Mouse (Mus musculus): Measurements from ENCODE around the gene Dnaaf5. TPM values are rescaled to one million over a fixed set of nuclear protein-coding genes. Genes with fewer than 3 reads are reported as not detected.

The Dnaaf5 gene
- total RNA-seq (2021) = 10 to 100 TPM; 14.5 to 21.9 TPM

DNA sequence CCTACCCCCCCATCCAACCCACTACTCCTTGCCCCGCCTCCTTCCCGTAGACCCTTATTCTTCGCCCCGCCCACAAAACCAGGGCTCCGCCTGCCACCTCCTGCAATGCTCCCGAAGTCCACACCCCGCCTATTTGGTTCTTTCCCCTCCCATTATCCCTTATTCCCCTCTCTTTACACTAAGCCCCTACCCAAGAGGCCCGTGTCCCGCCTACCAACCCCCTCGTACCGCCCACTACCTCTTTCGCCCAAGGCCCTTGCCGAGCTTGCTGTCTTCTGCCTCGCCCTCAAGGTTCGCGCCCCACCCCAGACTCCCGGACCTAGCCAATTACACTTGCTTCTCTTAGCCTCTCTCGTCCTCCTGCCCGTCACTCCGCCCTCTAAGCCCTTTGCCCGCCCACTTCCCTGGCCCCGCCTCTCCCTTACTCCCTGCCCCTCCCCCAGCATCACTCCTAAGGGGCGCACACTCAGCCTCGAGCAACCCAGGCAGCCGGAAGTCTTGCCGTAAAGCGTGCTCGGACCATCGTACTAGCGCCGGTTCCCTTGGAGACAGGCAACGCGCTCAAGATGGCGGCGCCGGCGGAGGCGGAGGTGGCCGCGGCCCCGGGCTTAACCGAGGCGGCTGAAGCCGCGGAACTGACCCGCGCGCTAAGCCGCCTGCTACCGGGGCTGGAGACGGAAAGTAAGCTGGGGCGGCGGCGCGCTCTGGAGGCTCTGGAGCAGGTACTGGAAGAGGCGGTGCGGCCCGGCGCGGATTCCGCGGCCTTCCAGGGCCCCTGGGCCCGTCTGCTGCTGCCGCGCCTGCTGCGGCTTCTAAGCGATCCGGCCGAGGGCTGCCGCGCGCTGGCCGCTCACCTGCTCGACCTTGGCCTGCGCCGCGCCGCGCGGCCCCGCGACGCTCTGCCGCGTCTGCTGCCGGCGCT lies at the start of gene Dnaaf5, which contains the start of gene Prkar1b:
Gene Dnaaf5 (plus strand): TSS at position 543 of the 922 bp plus-strand sequence.
Gene Prkar1b (minus strand): TSS at position 321 of the 922 bp plus-strand sequence.
- intact Hi-C loops (cut with DNase I) = loop anchor here (2.0 kb wide), 1 partner anchor 29 kb away; no protein-coding TSS in a partner anchor
- peak; percentile 94 for DNase-seq (ENCODE audit: low spot score)

DNA sequence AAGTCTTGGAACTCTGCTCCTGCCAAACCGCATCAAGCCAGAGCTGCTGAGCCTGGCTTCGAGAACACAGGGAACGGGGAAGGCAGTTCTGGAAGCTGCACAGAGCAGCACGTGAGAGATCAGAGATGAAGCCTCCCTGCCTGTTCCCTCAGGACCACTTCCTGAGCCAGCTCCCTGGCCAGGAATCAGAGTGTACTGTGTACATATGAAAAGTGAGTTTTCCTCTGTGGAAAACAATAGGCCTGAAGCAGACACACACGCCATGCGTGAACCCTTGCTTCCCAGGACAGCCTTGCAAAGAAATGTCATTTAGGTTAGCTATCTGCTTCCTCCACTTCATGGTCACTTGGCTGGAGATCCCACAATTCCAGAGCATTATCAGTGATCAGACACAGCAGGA lies 48.2 kb upstream of the Dnaaf5 start:
- no peak for DNase-seq (ENCODE audit: low spot score)
- intact Hi-C loops (cut with DNase I) = no loop called here

DNA sequence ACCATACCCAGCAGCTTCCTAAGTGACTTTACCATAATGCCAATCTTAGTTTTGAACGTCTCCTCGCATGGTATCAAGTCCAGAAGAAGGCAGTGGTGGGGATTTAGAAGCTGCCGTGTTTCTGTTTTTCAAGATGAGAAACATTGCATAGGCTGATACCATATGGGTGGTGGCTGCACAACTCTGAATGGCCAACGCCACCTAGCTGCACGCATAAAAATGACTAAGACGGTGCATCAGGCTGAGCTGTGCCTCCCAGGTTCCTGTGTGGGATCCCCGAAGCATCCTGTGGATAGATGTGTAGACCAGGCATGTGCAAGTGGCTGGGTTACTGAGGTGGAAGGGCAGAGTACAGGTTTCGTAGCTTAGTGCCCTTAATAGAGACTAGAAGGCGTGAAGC lies 42.2 kb upstream of the Dnaaf5 start:
- DNase-seq (ENCODE audit: low spot score) = no peak
- intact Hi-C loops (cut with DNase I) = no loop called here

DNA sequence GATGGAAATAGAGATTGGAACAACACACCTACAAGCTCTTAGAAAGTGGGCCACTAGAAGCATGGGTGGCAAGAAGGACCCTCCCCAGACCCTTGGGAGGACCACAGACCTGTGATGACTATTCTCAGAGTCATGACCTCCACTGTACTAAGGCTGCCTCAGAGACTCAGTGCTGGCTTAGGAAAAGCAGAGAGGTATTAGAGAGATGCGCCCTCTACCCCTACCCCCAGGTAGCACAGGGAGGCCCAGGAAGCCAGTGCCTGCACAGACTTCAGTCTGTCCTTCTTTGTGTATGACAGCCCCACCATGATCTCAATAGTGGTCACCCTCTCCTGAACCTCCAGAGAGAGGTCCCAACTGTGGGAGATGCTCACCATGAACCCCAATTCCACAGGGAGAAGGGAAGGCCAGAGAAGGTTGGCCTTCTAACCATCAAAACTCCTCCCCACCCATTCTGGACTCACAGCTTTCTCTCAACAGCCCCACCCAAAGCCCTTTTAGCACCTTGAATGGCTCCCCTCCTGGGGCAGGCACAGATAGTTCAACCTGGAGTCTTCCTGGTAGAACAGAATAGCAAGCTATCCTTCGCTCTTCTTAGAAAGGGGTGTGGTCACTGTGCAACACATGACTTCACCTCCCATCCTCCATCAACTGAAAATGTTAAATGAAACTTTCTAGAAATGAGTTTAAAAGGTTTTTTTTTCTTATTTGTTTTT lies 39.7 kb upstream of the Dnaaf5 start:
- intact Hi-C loops (cut with DNase I) = no loop called here

DNA sequence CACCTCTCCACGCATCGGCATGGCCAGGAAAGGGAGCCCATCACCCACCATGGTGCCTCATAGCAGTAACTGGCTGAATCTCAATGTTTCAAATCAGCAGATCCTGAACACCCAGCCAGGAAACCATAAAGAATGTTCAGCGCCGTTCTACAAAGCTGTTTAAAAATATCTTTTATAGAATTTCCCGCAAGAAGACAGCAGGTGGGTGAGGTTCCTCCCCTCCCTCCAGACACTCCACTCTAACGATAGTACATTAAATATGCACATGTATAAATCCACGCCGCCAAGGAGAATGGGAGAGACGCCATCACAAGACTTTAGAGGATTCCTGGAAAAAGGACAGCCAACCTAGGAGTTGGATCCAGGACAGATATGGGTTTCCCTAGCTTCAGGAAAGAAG lies 38.0 kb upstream of the Dnaaf5 start:
- intact Hi-C loops (cut with DNase I) = no loop called here
- no peak for DNase-seq (ENCODE audit: low spot score)

More for the DNA sequence above, 39.7 kb upstream of the Dnaaf5 start:
- DNase-seq (ENCODE audit: low spot score) = no peak

DNA sequence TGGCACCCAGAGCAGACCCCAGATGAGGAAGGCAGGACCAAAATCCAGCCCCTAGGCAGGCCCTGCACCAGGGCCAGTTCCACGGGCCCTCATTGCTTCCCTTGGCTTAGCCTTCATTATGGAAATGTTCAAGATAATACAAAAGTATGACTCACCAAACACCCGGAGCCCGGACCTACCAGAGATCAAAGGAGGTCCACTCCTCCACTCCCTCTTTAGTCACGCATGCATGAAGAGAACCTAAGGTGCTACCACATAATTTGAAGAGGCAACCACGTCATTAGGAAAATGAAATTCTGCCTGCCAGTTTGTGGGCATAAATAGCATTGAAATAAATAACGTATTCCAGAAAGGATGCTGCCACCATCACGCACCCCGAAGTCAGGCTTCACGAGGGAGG lies 37.6 kb upstream of the Dnaaf5 start:
- intact Hi-C loops (cut with DNase I) = no loop called here
- no peak for DNase-seq (ENCODE audit: low spot score)

DNA sequence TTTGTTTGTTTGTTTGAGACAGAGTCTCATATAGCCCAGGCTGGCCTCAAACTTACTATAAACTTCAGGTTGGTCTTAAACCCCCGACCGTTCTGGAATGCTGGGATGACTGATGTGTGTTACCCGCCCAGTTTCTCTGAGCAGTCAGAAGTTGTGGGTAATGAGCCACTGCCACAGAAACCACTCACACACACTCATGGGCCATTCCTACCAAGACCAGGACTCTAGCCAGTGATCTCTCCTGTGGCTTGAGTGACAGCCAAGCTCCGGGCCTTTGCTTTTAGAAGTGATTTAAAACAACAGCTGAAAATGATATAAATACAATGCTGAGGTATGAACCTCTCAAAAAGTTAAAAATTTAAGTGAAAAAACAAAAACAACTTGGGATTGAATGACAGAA lies 35.1 kb upstream of the Dnaaf5 start:
- DNase-seq (ENCODE audit: low spot score) = no peak
- intact Hi-C loops (cut with DNase I) = no loop called here

DNA sequence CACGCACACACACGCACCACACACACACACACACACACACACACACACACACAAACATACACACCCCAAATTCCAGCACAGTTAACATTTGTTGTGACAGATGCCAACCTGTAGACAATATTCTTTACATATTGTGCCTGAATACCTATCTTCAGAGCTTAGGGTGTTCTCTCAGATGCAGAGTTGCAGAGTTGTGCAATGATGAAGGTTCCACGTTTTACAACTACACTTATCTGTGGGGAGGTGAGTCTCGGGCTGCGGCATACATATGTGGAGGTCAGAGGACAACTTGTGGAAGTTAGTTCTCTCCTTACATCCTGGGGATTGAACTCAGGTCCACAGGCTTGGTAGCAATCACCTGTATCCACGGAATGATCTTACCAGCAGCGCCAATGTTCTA lies 34.5 kb upstream of the Dnaaf5 start:
- intact Hi-C loops (cut with DNase I) = no loop called here
- no peak for DNase-seq (ENCODE audit: low spot score)

DNA sequence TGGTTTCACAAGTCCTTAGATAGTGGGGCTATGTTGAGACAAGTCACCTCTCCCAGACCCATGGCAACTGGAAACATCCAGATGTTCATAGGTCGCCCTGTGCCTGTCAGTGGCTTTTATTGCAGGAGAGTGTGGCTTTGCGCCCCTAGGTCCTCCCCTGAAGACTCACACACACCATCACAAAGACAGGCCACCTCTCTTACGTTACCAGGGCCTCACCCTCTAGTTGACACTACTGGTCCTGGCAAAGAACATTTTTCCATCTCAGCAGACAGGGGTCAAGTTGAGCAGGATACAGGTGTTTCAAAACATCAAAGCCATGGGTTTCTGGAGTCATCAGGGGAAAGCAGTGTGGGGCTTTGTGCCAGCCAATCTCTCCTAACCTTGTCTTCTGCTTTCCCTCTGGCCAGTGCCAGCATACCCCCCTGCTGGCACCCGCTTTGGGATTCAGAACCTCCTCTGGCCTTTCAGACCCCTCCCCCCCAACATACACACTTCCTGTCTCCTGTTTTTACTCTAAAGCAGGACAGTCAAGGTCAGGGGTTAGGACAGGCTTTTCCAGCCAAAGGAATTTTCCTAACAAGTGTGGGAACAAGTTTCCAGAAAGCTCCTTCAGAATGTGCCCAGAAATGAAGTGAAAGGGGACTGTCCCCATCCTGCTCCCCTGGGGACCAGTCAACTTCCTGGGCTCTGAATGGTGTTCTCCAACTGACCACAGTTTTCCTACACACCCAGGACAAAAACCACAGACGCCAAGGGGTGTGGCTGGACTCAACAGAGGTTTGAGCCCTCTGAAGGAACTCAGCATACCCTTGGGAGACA lies 31.7 kb upstream of the Dnaaf5 start:
- intact Hi-C loops (cut with DNase I) = no loop called here
- DNase-seq (ENCODE audit: low spot score) = peak; percentile 12

DNA sequence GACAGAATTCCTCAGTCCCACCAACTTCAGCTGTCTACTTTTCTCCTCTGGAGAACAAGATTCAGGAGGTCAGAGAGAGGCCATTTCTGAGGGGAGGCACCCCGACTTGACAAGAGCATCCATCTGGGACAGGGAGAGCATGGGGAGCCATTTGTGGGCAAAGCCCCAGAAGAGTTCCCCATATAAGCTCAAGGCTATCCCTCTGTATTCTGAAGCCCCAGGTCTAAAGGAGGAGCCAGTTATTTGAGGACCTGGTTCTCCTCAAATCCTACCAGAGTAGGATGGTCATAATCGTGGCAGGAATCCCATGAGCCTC lies 31.1 kb upstream of the Dnaaf5 start:
- no peak for DNase-seq (ENCODE audit: low spot score)
- intact Hi-C loops (cut with DNase I) = no loop called here

DNA sequence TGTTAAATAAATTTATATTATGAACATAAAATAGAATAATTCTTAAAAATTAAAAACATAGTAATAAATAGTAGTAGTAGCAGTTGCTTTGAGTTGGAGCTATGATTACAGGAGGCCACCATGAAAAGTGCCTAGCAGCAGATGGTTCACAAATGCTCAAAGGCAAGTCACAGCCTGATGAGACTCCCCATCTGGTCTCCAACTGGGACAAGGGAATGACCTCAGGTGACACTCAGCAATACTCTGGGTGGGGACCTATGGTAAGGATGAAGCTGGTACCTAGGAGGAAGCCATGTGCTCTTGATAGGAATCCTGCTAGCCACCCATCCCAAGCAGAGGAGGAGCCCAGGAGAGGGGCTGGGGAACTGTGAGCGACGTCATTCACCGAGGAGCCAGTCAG lies 24.3 kb upstream of the Dnaaf5 start:
- no peak for DNase-seq (ENCODE audit: low spot score)
- intact Hi-C loops (cut with DNase I) = no loop called here

DNA sequence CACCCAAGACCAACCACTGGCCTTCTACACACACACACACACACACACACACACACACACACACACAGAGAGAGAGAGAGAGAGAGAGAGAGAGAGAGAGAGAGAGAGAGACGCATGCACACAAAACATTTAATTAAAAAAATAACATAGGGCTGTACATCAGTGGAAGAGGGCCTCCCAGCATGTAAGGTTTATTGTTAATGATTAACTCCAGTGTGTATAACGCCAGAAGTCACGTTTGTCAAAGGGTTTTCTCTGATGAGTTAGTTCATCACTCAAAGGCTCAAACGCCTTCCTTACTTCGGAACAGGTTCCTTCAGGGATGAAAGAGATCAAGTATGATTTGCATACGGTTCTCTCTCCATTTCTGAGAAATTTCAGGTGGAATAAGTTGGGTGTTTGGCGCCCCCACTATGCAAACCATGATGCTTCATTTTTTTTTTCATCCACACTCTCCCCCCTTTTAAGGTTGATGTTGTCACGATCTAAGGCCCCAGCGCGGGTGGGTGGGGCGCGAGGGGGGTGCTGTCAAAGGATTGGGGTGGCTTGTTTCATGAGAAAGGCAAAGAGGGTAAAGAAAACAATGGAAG lies 21.5 kb upstream of the Dnaaf5 start:
- no peak for DNase-seq (ENCODE audit: low spot score)
- intact Hi-C loops (cut with DNase I) = no loop called here

DNA sequence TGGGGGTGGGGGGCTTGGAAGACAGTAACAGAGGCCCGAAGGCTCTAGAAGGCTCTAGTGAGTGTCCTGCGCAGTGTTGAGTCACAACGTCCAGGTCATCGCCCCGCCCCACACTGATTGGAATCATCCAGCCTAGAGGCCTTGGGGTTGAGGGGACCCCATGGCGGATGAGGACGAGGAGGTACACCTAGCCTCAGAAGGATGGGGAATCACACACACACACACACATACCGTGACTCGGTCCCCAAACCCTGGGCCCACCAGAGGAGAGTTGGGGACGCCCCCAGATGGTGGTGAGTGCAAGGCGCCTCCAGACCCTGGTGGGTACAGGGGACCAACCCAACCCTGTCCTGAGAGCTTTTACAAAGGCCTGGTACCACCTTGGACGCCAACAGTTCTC lies 20.9 kb upstream of the Dnaaf5 start:
- no peak for DNase-seq (ENCODE audit: low spot score)
- intact Hi-C loops (cut with DNase I) = no loop called here

DNA sequence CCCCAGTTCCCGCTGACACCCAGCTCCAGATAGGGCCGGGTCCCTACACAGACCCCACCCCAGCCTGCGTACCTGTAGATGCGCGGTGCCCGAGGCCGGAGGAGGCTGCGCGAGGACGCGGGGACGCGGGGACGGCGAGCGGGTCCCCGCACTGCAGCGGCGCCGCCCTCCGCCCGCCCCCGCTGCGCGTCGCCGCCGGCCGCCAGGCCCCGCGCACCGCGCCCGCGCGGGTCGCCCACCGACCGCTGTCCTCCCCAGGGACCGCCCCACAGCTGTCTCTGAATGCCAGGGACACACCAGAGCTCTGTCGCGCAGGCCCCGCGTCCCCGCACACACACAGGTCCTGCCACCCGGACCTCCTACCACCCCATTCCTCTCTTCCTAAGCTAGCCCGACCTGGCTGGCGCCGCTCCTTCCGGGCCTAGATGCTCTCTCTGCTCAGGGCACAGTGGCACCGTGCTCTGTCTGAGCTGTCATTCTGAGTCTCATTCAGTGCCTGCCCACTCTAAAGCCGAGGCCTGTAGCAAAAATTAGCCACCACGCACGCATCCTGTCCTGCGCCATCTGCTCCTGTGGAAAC lies 20.4 kb upstream of the Dnaaf5 start:
- DNase-seq (ENCODE audit: low spot score) = no peak
- intact Hi-C loops (cut with DNase I) = no loop called here

DNA sequence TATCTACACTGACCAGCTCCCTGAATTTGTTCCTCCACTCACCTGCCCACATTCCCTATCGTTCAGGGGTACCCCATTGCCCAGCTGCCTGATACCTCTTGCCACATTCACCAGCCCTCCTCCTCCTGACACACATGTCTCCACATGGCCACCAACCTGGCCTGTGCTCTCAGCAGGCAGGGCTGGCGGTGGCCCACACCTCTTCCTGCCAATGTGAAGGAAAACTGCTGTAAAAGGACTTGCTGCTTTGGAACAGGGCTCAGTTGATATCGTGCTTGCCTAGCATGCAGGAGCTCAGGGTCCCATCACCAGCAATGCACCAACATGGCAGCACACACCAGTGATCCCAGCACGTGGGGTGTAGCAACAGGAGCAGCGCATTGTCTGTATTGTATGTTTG lies 19.7 kb upstream of the Dnaaf5 start:
- DNase-seq (ENCODE audit: low spot score) = no peak
- intact Hi-C loops (cut with DNase I) = no loop called here

DNA sequence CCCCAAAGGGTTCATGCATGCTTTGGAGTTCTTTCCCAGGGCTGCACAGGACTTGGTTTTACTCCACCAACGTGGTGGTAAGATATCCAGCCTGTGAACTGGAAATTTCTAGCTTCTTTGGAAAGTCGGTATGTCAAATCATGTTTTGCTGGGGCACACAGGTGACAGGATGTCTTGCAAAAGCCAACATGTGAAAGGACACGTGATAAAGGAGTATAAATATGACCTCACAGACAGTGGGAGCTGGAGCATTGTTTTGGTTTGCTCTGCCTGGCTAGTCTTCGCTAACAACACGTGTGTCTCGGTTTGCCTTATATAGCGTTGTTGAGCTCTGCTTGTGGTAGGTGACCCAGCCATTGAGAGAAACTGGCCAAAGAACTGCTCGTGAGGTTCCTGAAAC lies 15.5 kb upstream of the Dnaaf5 start:
- DNase-seq (ENCODE audit: low spot score) = no peak
- intact Hi-C loops (cut with DNase I) = no loop called here

DNA sequence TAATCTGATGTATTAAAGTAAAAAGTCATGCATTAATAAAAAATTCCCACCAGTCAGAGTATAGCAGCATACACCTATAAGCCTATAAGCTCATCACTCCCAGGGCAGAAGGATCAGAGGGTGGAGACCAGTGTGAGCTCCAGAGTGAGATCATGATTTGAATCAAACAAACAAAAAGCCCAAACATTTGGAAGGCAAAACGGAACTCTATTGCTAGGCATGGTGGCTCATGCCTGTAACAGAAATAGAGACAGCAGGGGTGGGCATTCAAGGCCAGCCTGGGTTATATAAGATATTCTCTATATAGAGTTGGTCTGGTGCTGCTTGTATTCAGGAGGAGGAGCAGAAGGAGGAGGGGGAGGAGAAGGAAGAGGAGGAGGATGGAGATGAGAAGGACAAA lies 13.7 kb upstream of the Dnaaf5 start:
- intact Hi-C loops (cut with DNase I) = no loop called here

DNA sequence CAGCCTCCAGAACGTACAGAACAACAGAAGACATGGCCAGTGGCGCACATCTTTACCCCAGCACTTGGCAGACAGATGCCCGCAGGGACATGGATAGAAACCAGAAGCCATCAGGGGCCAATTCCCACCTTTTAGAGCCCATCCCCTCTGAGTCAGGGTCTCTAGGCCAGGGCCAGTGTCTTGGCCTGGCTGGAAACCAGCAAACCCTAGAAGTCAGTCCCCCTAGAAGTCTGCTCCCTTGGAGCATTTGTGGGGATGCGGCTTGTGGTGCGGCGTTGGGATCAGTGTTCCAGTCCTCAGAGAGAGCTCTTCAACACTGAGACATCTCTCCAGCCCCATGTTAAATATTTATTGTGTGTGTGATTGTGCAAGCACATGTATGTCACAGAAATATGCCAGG lies 12.8 kb upstream of the Dnaaf5 start:
- intact Hi-C loops (cut with DNase I) = no loop called here
- DNase-seq (ENCODE audit: low spot score) = no peak

More for the DNA sequence above, 13.7 kb upstream of the Dnaaf5 start:
- no peak for DNase-seq (ENCODE audit: low spot score)

DNA sequence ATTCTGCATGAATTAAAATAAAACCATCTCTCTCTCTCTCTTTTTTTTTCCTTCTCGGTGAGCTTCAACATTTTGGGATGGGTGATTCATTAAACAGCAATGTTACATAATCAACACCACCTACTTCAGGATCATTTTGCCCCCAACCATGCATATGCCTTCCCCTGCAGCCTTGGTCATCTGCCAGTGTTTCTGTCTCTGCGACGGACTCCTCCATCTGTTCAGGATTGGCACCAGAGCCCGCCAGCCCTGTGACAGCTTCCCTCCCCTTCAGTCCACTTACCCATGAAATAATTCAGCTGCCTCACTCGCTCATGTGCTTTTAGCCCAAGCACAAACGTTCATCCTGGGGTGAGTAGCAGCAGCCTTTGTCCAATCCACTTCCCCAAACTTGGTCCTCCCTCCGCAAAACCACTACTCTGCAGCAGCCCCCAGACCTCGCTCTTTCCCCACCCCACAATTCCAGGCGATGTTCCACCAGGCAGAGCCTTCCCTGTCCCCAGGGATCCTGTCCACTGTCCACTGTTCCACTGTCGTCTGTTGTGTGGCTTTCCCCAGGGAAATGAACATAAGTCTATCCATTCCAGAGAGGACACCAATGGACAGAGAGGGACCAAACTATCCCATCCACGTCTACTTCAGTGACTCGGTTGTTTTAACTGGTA lies 11.6 kb upstream of the Dnaaf5 start:
- intact Hi-C loops (cut with DNase I) = no loop called here

More for the DNA sequence above, 11.6 kb upstream of the Dnaaf5 start:
- DNase-seq (ENCODE audit: low spot score) = no peak

Data from heart, postnatal 25 days (tissue).